Mouse (Mus musculus) heart, postnatal 4 days (tissue): ENCODE measurements around the gene Cd8a. TPM values are rescaled to one million over a fixed set of nuclear protein-coding genes. Genes with fewer than 3 reads are reported as not detected.

Experiments
- DNase-seq: peaks from one replicate; pipeline ENCODE4 v3.0.0; 2021
- total RNA-seq, 2 experiments: library from RNA; stranded (reverse); gene quantifications; 2 replicates each; pipeline ENCODE4 v1.2.3; 2021

Gene Cd8a
- total RNA-seq, 2 experiments from 2014 or later: 0.14 to 0.36 TPM

DNA sequence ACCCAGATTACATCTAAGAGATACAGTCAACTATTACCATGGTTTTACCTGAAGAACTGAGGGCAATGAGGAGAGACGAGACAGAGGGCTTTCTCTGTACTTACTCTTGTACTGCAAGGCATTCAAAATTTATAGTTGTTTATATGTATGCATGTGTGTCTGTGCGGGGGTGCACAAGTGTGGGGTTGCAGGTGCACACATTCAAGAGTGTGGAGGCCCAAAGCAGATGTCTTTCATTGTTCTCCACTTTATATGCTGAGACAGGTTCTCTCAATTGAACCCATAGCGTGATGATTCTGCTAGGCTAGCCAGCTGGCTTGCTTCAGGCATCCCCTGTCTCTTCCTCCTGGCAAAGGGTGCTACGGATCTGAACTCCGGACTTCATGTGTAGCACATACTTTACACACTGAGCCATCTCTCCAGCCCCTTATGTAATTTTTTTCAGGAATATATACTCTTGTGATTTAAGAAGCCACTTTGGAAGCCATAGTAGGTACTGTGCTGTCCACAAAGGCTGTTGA, 2.1 kb upstream of the Cd8a start:
- no peak for DNase-seq

GRCm38 (mm10) chr6:71372041-71372720, 1.0 kb upstream of the Cd8a start:
- no peak for DNase-seq

- no peak for DNase-seq
These were observed 1.1 kb downstream of the Cd8a start for GRCm38 (mm10) chr6:71374311-71374829.

DNA sequence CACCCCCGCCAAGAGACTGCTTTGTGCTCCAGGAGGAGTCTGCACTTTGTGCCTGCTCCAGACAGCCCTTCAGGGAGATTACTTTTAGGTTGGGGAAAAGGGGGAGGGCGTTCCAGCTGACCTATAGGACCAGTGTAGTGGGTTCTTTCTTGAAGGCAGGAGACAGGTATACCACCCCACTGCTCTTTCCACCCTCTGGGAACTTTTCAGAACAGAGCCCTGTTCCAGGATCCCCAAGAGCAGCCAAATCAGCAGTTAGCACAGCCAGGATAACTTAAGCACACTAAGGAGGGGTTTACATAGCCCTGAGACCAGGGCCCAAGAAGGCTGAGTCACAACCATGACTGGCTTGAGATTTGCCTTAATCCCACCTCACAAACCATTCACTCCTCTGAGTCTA, 1.7 kb downstream of the Cd8a start:
- no peak for DNase-seq

- DNase-seq: no peak
These were observed 3.5 kb downstream of the Cd8a start for GRCm38 (mm10) chr6:71376711-71377110.

DNA sequence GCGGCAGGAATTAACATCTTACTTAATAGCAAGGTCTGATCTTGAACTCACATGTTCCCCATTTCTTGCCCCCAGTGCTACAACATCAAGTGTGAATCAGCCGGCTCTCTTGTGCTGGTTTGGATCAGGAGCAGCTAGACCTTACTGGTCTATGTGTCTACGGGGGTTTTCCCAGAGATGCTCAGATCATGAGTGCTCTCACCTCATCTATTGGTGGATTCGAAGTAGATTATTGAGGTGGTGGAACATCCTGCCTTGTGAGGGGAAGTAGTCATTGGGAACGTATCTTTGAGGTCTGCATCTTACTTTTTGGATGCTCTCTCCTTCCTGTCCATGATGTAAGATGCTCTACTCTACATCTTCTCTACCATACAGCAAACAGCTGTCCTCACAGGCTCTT, 8.4 kb downstream of the Cd8a start:
- no peak for DNase-seq

GRCm38 (mm10) chr6:71390496-71390895, 17.3 kb downstream of the Cd8a start:
- DNase-seq: no peak

GRCm38 (mm10) chr6:71396016-71396415, 22.8 kb downstream of the Cd8a start:
- no peak for DNase-seq

DNA sequence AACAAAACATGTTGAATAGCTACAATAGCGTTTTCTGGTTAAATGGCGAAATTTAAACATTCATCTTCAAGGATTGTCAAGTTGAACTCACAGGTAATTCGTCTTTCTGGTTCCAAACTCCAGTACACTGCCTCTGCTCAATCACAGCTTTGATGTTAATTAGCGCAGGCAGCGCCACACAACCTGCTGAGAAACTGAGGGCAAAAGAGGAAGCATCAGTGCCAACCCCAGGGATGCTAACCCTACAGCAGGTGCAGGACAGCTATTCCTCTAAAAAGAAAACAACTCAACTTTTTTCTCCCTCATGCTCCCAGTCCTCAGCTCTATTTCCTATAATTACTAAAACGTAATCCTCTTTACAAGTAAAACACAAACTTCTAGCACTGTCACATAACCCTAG, 23.5 kb downstream of the Cd8a start:
- no peak for DNase-seq

DNA sequence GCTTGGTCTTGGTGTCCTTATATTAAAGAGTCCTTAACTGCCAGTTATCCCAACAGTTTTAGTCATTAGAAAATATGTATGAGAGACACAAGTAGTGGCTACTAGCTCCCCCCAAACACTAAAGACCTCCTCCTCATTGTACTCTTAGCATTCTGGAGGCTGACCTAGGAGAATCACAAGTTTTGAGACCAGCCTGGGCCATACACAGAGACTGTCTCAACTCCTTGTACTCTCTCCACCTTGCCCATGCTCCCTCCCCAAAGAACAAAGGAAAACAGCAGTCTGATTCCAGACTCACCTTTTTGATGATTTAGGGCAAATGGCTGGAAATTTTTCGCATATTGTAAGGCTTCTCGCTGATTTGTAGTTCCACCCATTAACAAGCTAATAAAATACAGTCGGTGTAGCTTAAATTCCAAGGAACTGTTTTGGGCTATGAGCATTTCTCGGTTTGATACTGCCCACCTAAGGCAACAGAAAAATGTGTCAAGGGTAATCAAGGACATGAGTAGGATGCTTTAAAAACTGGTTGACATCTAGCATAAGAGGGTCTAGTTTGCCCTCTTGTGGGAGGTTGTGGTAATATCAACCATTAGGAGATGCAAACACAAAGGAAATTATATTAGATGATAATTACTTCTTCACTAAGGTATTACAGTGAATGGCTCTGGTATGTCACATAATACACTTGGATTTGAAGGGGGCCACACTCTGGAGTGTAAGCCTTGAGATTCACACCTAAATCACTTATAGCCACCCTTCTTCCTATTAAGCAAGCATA, 25.8 kb downstream of the Cd8a start:
- DNase-seq: peak; percentile 32

GRCm38 (mm10) chr6:71414624-71415023, 41.4 kb downstream of the Cd8a start:
- peak; percentile 56 for DNase-seq

- no peak for DNase-seq
These were observed 42.2 kb downstream of the Cd8a start for GRCm38 (mm10) chr6:71415446-71415845.

GRCm38 (mm10) chr6:71418874-71419273, 45.6 kb downstream of the Cd8a start:
- peak; percentile 21 for DNase-seq

GRCm38 (mm10) chr6:71420848-71421247, 47.6 kb downstream of the Cd8a start:
- DNase-seq: no peak

GRCm38 (mm10) chr6:71422162-71422561, 48.9 kb downstream of the Cd8a start:
- no peak for DNase-seq

DNA sequence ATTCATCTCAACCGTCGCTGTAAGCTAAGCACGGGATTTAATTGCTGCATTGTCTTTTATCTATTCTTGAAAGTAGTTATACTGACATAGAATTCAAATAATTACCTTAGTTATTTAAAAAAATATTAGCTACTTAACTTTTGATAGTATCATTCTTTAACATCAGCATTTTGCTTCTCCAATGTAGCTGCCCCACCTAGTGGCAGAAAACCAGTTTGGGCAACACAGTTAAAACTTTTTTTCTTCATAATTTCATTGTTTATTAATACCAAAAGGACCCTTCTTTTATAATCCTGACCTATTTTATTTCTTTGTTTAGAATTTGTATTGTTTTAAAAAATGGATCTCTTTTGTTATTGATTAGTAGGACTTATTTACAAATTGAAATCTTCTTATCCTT, 49.9 kb downstream of the Cd8a start:
- peak; percentile 37 for DNase-seq

GRCm38 (mm10) chr6:71425681-71426080, 52.5 kb downstream of the Cd8a start:
- DNase-seq: no peak

DNA sequence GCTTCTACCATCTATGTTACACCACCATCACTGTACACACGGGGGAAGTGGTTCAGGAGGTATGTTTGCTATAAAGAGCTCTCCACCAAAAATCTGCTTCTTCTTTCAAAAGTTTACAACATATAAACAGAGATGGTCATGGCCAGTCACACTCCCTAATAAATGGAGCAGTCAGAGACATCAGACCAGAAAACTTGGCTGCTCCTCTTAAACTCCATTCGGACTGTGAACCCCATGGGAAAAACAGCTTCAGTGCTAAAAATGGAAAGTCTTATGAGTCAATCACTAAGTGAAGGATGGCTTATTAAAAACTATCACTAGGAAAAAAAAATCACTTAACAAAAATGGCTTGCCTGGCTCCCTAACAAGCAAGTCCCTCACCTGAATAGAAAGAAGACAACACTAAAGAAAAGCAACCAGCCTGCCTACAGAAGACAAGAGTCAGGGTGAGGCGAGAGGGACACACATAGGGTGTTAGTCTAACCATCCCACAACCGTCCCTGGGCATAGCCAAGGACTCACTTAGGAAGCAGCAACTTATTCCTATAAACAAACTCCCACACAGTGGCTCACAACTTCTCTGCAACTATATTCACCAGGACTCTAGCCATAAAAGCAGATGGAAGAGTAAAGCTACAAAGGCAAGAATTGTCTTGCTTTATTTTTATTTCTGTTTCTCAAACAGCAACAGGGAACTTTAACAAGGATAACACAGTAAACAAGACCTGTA, 54.9 kb downstream of the Cd8a start:
- DNase-seq: no peak
